Mouse (Mus musculus) limb, embryonic 14.5 days (tissue): ENCODE measurements at regions not wholly inside any gene's neighbourhood (a gene's known extent, or its start where the extent isn't known, plus 50 kb on each side); places are given as distances from the start of the nearest gene placed in this dataset.
A peak's percentile ranks its signal among the peaks of the same experiment; 100 is the strongest.

Experiments
- ATAC-seq: fragments of 200-750 bp; cut with Nextera tagmentation; 2 replicates; pipeline ENCODE4 v1.8.0; 2017; ENCODE audit warnings: low read depth, moderate number of reproducible peaks, moderate TSS enrichment; ENCODE audit not compliant: low FRiP score
- DNase-seq: peaks from one replicate; pipeline ENCODE4 v3.0.0-alpha.2; 2015; ENCODE audit warnings: low spot score
- H3K27ac ChIP-seq: fragments of 300-500 bp; sonication (generic); replicated peaks from 2 replicates; pipeline ENCODE4 v1.5.1; 2014; ENCODE audit warnings: low read depth, mild to moderate bottlenecking, low read length, moderate library complexity, mixed read lengths
- H3K27me3 ChIP-seq: fragments of 300-500 bp; sonication (generic); 2 replicates; pipeline ENCODE4 v1.6.1; 2014; ENCODE audit warnings: low read length, mixed read lengths; ENCODE audit not compliant: control insufficient read depth, insufficient read depth
- H3K36me3 ChIP-seq: fragments of 300-500 bp; sonication (generic); 2 replicates; pipeline ENCODE4 v1.6.1; 2014; ENCODE audit warnings: mild to moderate bottlenecking, low read length, moderate library complexity, mixed read lengths; ENCODE audit not compliant: control insufficient read depth, insufficient read depth
- H3K4me1 ChIP-seq: fragments of 300-500 bp; sonication (generic); 2 replicates; pipeline ENCODE4 v1.6.1; 2014; ENCODE audit warnings: antibody characterized with exemption, low read length, mixed read lengths; ENCODE audit not compliant: control insufficient read depth, insufficient read depth
- H3K4me2 ChIP-seq: fragments of 300-500 bp; sonication (generic); replicated peaks from 2 replicates; pipeline ENCODE4 v1.6.1; 2014; ENCODE audit warnings: low read depth, mild to moderate bottlenecking, low read length, moderate library complexity; ENCODE audit not compliant: severe bottlenecking
- H3K4me3 ChIP-seq: fragments of 300-500 bp; sonication (generic); replicated peaks from 2 replicates; pipeline ENCODE4 v1.5.1; 2014; ENCODE audit warnings: low read length
- H3K9ac ChIP-seq: fragments of 300-500 bp; sonication (generic); 2 replicates; pipeline ENCODE4 v1.6.1; 2014; ENCODE audit warnings: mild to moderate bottlenecking, low read depth, low read length, moderate library complexity; ENCODE audit not compliant: severe bottlenecking
- H3K9me3 ChIP-seq: fragments of 300-500 bp; sonication (generic); 2 replicates; pipeline ENCODE4 v1.6.1; 2016; ENCODE audit warnings: low read length; ENCODE audit not compliant: control insufficient read depth
- POLR2A ChIP-seq: fragments of 200-500 bp; IDR thresholded peaks from 2 replicates; pipeline ENCODE4 v1.8.0; 2012; ENCODE audit warnings: inconsistent platforms, mild to moderate bottlenecking, moderate library complexity, borderline replicate concordance; ENCODE audit not compliant: insufficient read depth, insufficient read length; ENCODE audit errors: extremely low read depth
- WGBS: fragments of 180-500 bp; shearing (Covaris S2); extraction: QIAGEN DNeasy Blood & Tissue Kit; methylation state at CpG from one replicate; pipeline ENCODE4 v1.1.7; 2014; 5-methylcytosine and 5-hydroxymethylcytosine counted together

DNA sequence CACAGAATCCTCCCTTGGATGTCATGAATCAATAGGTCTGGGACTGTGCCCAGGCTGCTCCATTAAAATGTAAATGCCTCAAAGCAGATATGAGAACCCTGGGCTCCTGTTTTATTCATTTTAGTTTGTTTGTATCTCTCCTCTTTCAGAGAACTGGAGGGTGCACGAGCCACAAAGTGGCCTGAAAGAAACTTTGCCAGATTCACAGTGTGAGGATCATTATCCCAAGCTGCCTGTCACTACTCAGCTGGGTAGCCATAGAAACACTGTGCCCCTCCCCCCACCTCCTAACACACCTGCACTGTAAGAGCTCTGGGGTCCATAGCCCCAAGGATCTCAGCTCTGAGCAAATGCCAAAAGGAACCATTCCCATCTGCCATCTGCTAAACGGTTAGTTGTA lies 423.9 kb upstream of the 5930422O12Rik start:
- no peak overlapping the region for H3K9ac ChIP-seq
- H3K9me3 ChIP-seq = no peaks in the 10 kb centered on the region
- 44% methylated on average over 2 of the region's 2 CpGs for WGBS
- H3K4me3 ChIP-seq = no peak overlapping the region
- no peak for ATAC-seq
- H3K27me3 ChIP-seq = no peaks in the 10 kb centered on the region
- no peaks in the 10 kb centered on the region for H3K4me1 ChIP-seq
- H3K27ac ChIP-seq = no peak overlapping the region
- no peak for TF ChIP-seq POLR2A
- DNase-seq = no peak
- no peaks in the 10 kb centered on the region for H3K36me3 ChIP-seq
- no peak overlapping the region for H3K4me2 ChIP-seq

DNA sequence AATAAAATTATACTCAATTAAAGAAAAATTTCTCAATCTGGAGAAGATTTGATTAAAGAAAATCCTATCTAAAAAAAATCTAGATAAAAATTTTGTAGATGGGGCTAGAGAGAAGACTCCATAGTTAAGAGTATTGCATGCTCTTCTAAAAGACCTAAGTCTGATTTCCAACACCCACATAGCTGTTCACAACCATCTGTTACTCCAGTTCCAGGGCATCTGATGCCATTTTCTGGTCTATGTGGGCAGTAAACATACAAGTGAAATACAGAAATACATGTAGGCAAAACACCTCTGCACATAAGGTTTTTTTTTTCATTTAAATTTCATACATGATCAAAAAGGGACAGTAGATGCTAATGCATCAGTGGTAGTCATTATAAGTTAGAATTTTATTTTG lies 418.4 kb upstream of the 5930422O12Rik start:
- DNase-seq (no peak), ATAC-seq (no peak)
- Histone ChIP-seq H3K4me3 (no peak overlapping the region), H3K36me3 (no peaks in the 10 kb centered on the region), H3K4me2 (no peak overlapping the region), H3K9me3 (no peaks in the 10 kb centered on the region), H3K9ac (no peak overlapping the region), H3K27ac (no peak overlapping the region), H3K27me3 (no peaks in the 10 kb centered on the region), H3K4me1 (no peaks in the 10 kb centered on the region)
- no peak for TF ChIP-seq POLR2A

GRCm38 (mm10) chr8:33012784-33013183 lies 415.7 kb upstream of the 5930422O12Rik start:
- H3K27me3 ChIP-seq = no peaks in the 10 kb centered on the region
- H3K9ac ChIP-seq = no peak overlapping the region
- no peak for TF ChIP-seq POLR2A
- H3K4me3 ChIP-seq = no peak overlapping the region
- DNase-seq = peak; percentile 40
- no peak overlapping the region for H3K4me2 ChIP-seq
- no peaks in the 10 kb centered on the region for H3K36me3 ChIP-seq
- H3K27ac ChIP-seq = no peak overlapping the region
- H3K9me3 ChIP-seq = no peaks in the 10 kb centered on the region
- H3K4me1 ChIP-seq = no peaks in the 10 kb centered on the region
- peak; percentile 78 for ATAC-seq
- WGBS = 28% methylated on average over 6 of the region's 6 CpGs

- H3K27ac ChIP-seq = no peak overlapping the region
- no peaks in the 10 kb centered on the region for H3K9me3 ChIP-seq
- no peak for TF ChIP-seq POLR2A
- no peaks in the 10 kb centered on the region for H3K4me1 ChIP-seq
- no peak overlapping the region for H3K4me2 ChIP-seq
- no peaks in the 10 kb centered on the region for H3K36me3 ChIP-seq
- no peak for DNase-seq
- no peak overlapping the region for H3K9ac ChIP-seq
- H3K4me3 ChIP-seq = no peak overlapping the region
- WGBS = 65% methylated on average over 3 of the region's 3 CpGs
- no peak for ATAC-seq
- H3K27me3 ChIP-seq = no peaks in the 10 kb centered on the region
Observed at GRCm38 (mm10) chr8:33015861-33016260, 412.6 kb upstream of the 5930422O12Rik start.

DNA sequence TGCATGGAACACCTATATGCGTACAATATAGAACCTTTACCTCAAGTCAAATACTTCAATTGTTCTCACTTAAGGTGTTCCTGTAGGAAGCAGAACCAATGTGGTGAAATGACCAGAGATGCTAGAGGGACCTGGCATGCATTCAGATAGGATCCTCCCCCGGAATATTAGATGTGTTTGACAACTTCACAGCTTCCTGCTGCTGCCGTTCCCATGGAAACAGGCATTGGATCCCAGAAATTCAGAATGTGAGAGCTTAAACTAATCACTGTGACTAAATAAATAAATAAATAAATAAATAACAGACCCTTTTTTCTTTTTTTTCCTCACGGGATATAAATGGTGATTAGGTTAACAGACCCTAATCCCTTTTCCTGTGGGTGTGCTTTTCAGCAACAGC lies 401.5 kb upstream of the 5930422O12Rik start:
- no peak for TF ChIP-seq POLR2A
- H3K27me3 ChIP-seq = no peaks in the 10 kb centered on the region
- no peak overlapping the region for H3K27ac ChIP-seq
- H3K9ac ChIP-seq = no peak overlapping the region
- DNase-seq = no peak
- H3K9me3 ChIP-seq = no peaks in the 10 kb centered on the region
- 64% methylated on average over 4 of the region's 4 CpGs for WGBS
- ATAC-seq = no peak; the same call in 1 of the 2 replicates
- H3K36me3 ChIP-seq = no peaks in the 10 kb centered on the region
- H3K4me3 ChIP-seq = no peak overlapping the region
- no peaks in the 10 kb centered on the region for H3K4me1 ChIP-seq
- H3K4me2 ChIP-seq = no peak overlapping the region

GRCm38 (mm10) chr8:33029453-33029852 lies 399.1 kb upstream of the 5930422O12Rik start:
- no peak overlapping the region for H3K9ac ChIP-seq
- H3K27ac ChIP-seq = no peak overlapping the region
- H3K4me1 ChIP-seq = no peaks in the 10 kb centered on the region
- H3K36me3 ChIP-seq = no peaks in the 10 kb centered on the region
- no peaks in the 10 kb centered on the region for H3K27me3 ChIP-seq
- no peak for DNase-seq
- TF ChIP-seq POLR2A = no peak
- WGBS = 73% methylated on average over 3 of the region's 3 CpGs
- H3K4me3 ChIP-seq = no peak overlapping the region
- no peak overlapping the region for H3K4me2 ChIP-seq
- no peak for ATAC-seq
- H3K9me3 ChIP-seq = no peaks in the 10 kb centered on the region
